Mouse (Mus musculus): ENCODE measurements at regions not wholly inside any gene's neighbourhood (a gene's known extent, or its start where the extent isn't known, plus 50 kb on each side); places are given as distances from the start of the nearest gene placed in this dataset.

- ChIA-PET CTCF (interaction anchor here (1.4 kb wide), 1 partner anchor 10 kb away, joined by 3 read pairs; no protein-coding TSS in a partner anchor), POLR2A (no interaction called here)
- no peaks in the 10 kb centered on the region for H3K27me3 ChIP-seq
- no peak for TF ChIP-seq CTCF (IDR thresholded peaks at IDR 0.05)
- DNase-seq (ENCODE audit: low read depth, low spot score), result no peak
- in situ Hi-C loops (cut with MboI; ENCODE audit: low pct_unique_long_range_greater_than_20kb), result no loop called here
- no peak for ATAC-seq
These were observed 106.0 kb upstream of the Col1a2 start for GRCm38 (mm10) chr6:4398599-4398980.

- H3K27me3 ChIP-seq, result no peaks in the 10 kb centered on the region
- ATAC-seq, result no peak
- TF ChIP-seq CTCF (IDR thresholded peaks at IDR 0.05), result no peak
- POLR2A ChIA-PET, result no interaction called here
- DNase-seq (ENCODE audit: low read depth, low spot score), result no peak
- in situ Hi-C loops (cut with MboI; ENCODE audit: low pct_unique_long_range_greater_than_20kb), result loop anchor here (10.0 to 25.0 kb wide), 3 partner anchors 332 to 980 kb away; partner anchors contain the start of genes Asb4, Peg10 and Sgce
- CTCF ChIA-PET, result interaction anchor here (0.9 kb wide), 1 partner anchor 10 kb away, joined by 3 read pairs; no protein-coding TSS in a partner anchor
These were observed 99.3 kb upstream of the Col1a2 start for GRCm38 (mm10) chr6:4405301-4405700.

- ChIA-PET POLR2A (no interaction called here), CTCF (interaction anchor here (1.0 to 1.3 kb wide), 3 partner anchors 9 to 975 kb away, joined by 3 to 4 read pairs (median 3); no protein-coding TSS in a partner anchor)
- DNase-seq (ENCODE audit: low read depth, low spot score) (no peak), ATAC-seq (no peak)
- peak; percentile 65 for TF ChIP-seq CTCF (IDR thresholded peaks at IDR 0.05)
- H3K27me3 ChIP-seq, result no peaks in the 10 kb centered on the region
- in situ Hi-C loops (cut with MboI; ENCODE audit: low pct_unique_long_range_greater_than_20kb), result loop anchor here (10.0 to 25.0 kb wide), 3 partner anchors 330 to 977 kb away; partner anchors contain the start of genes Asb4, Peg10 and Sgce
These were observed 96.9 kb upstream of the Col1a2 start for GRCm38 (mm10) chr6:4407748-4408147.

- no peak for TF ChIP-seq CTCF (IDR thresholded peaks at IDR 0.05)
- in situ Hi-C loops (cut with MboI; ENCODE audit: low pct_unique_long_range_greater_than_20kb), result loop anchor here (5.0 to 25.0 kb wide), 4 partner anchors 134 to 901 kb away; partner anchors contain the start of genes Peg10 and Sgce
- DNase-seq (ENCODE audit: low read depth, low spot score) (no peak), ATAC-seq (no peak)
- ChIA-PET CTCF (interaction anchor here (1.1 to 1.9 kb wide), 2 partner anchors 19 to 133 kb away, joined by 3 to 6 read pairs; no protein-coding TSS in a partner anchor), POLR2A (no interaction called here)
- no peaks in the 10 kb centered on the region for H3K27me3 ChIP-seq
These were observed 91.4 kb upstream of the Col1a2 start for GRCm38 (mm10) chr6:4413201-4413600.

- ChIA-PET CTCF (interaction anchor here (0.7 to 1.9 kb wide), 2 partner anchors 14 to 132 kb away, joined by 3 to 6 read pairs; no protein-coding TSS in a partner anchor), POLR2A (interaction anchor here (0.5 kb wide), 1 partner anchor 734 kb away, joined by 4 read pairs; no protein-coding TSS in a partner anchor)
- DNase-seq (ENCODE audit: low read depth, low spot score) (no peak), ATAC-seq (no peak)
- TF ChIP-seq CTCF (IDR thresholded peaks at IDR 0.05), result peak; percentile 77
- H3K27me3 ChIP-seq, result no peaks in the 10 kb centered on the region
- in situ Hi-C loops (cut with MboI; ENCODE audit: low pct_unique_long_range_greater_than_20kb), result loop anchor here (5.0 to 25.0 kb wide), 4 partner anchors 133 to 902 kb away; partner anchors contain the start of genes Peg10 and Sgce
These were observed 90.4 kb upstream of the Col1a2 start for GRCm38 (mm10) chr6:4414166-4414565.

GRCm38 (mm10) chr6:4415206-4415605 is 89.4 kb upstream of the Col1a2 start:
- ChIA-PET POLR2A (no interaction called here), CTCF (interaction anchor here (2.4 kb wide), 1 partner anchor 131 kb away, joined by 8 read pairs; no protein-coding TSS in a partner anchor)
- no peak for TF ChIP-seq CTCF (IDR thresholded peaks at IDR 0.05)
- in situ Hi-C loops (cut with MboI; ENCODE audit: low pct_unique_long_range_greater_than_20kb), result loop anchor here (10.0 to 25.0 kb wide), 3 partner anchors 322 to 903 kb away; partner anchors contain the start of genes Peg10 and Sgce
- no peaks in the 10 kb centered on the region for H3K27me3 ChIP-seq
- ATAC-seq (no peak), DNase-seq (ENCODE audit: low read depth, low spot score) (no peak)

- ChIA-PET CTCF (interaction anchor here (0.8 to 2.1 kb wide), 5 partner anchors 11 to 134 kb away, joined by 3 to 6 read pairs (median 4); no protein-coding TSS in a partner anchor), POLR2A (interaction anchor here (0.9 kb wide), 1 partner anchor 14 kb away, joined by 5 read pairs; no protein-coding TSS in a partner anchor)
- in situ Hi-C loops (cut with MboI; ENCODE audit: low pct_unique_long_range_greater_than_20kb), result loop anchor here (10.0 to 25.0 kb wide), 3 partner anchors 320 to 905 kb away; partner anchors contain the start of genes Peg10 and Sgce
- TF ChIP-seq CTCF (IDR thresholded peaks at IDR 0.05), result peak; percentile 68
- no peaks in the 10 kb centered on the region for H3K27me3 ChIP-seq
- DNase-seq (ENCODE audit: low read depth, low spot score) (no peak), ATAC-seq (peak; percentile 76)
These were observed 87.3 kb upstream of the Col1a2 start for GRCm38 (mm10) chr6:4417247-4417709.

GRCm38 (mm10) chr6:4418376-4418775 is 86.2 kb upstream of the Col1a2 start:
- no peak for TF ChIP-seq CTCF (IDR thresholded peaks at IDR 0.05)
- ChIA-PET CTCF (interaction anchor here (1.3 to 3.1 kb wide), 3 partner anchors 12 to 133 kb away, joined by 4 to 14 read pairs (median 5); no protein-coding TSS in a partner anchor), POLR2A (no interaction called here)
- ATAC-seq, result no peak
- no peaks in the 10 kb centered on the region for H3K27me3 ChIP-seq
- in situ Hi-C loops (cut with MboI; ENCODE audit: low pct_unique_long_range_greater_than_20kb), result loop anchor here (10.0 to 25.0 kb wide), 3 partner anchors 319 to 906 kb away; partner anchors contain the start of genes Peg10 and Sgce
- no peak for DNase-seq (ENCODE audit: low read depth, low spot score)

GRCm38 (mm10) chr6:4418941-4419351 is 85.7 kb upstream of the Col1a2 start:
- DNase-seq (ENCODE audit: low read depth, low spot score) (peak; percentile 22), ATAC-seq (peak; percentile 36)
- no peak for TF ChIP-seq CTCF (IDR thresholded peaks at IDR 0.05)
- in situ Hi-C loops (cut with MboI; ENCODE audit: low pct_unique_long_range_greater_than_20kb), result loop anchor here (10.0 to 25.0 kb wide), 3 partner anchors 318 to 907 kb away; partner anchors contain the start of genes Peg10 and Sgce
- H3K27me3 ChIP-seq, result no peaks in the 10 kb centered on the region
- ChIA-PET POLR2A (no interaction called here), CTCF (interaction anchor here (1.3 to 3.1 kb wide), 2 partner anchors 12 to 127 kb away, joined by 5 to 14 read pairs; no protein-coding TSS in a partner anchor)

- POLR2A ChIA-PET, result no interaction called here
- ATAC-seq (no peak), DNase-seq (ENCODE audit: low read depth, low spot score) (no peak)
- in situ Hi-C loops (cut with MboI; ENCODE audit: low pct_unique_long_range_greater_than_20kb), result loop anchor here (25.0 kb wide), 2 partner anchors 316 to 909 kb away; partner anchors contain the start of genes Peg10 and Sgce
- CTCF ChIA-PET, result no interaction called here
- no peak for TF ChIP-seq CTCF (IDR thresholded peaks at IDR 0.05)
- no peaks in the 10 kb centered on the region for H3K27me3 ChIP-seq
These were observed 83.1 kb upstream of the Col1a2 start for GRCm38 (mm10) chr6:4421466-4421865.

- ATAC-seq, result no peak
- ChIA-PET POLR2A (no interaction called here), CTCF (interaction anchor here (1.0 to 1.3 kb wide), 2 partner anchors 13 to 64 kb away, joined by 3 read pairs; no protein-coding TSS in a partner anchor)
- DNase-seq (ENCODE audit: low read depth, low spot score), result no peak
- in situ Hi-C loops (cut with MboI; ENCODE audit: low pct_unique_long_range_greater_than_20kb), result no loop called here
- H3K27me3 ChIP-seq, result no peaks in the 10 kb centered on the region
- TF ChIP-seq CTCF (IDR thresholded peaks at IDR 0.05), result no peak
These were observed 77.5 kb upstream of the Col1a2 start for GRCm38 (mm10) chr6:4427122-4427521.
